Mouse (Mus musculus): ENCODE measurements around the gene Mak. TPM values are rescaled to one million over a fixed set of nuclear protein-coding genes. Genes with fewer than 3 reads are reported as not detected.

Gene Mak
- polyA plus RNA-seq, 1 experiment = 0.13 TPM

DNA sequence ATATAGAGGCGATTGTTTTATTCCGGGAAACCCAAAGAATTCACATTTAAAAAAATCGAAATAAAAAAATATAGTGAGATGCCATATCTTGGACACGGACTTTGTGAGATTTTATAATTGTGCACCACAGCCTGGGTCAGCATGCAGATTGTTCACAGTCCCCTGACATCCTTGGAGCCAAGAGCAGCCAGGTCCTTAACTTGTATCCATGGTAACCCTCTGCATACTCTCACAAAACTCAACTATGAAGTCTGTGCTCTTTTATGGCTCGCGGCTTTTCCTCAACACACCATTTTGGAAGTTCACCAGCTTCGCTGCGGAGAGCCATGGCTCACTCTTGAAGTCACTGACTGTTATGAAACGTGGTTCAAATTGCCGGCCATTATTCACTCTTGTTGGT is 14.7 kb upstream of the Mak start:
- Histone ChIP-seq H3K4me1 (replicated peaks; ENCODE audit: control insufficient read depth, insufficient read depth, low read length) (0 out of 2 replicates have a peak, but pooled peaks cover 4% of the 10 kb centered on the region), H3K4me3 (ENCODE audit: control insufficient read depth, insufficient read depth, low read length) (no peak overlapping the region), H3K36me3 (ENCODE audit: control insufficient read depth, insufficient read depth, low read length) (no peaks in the 10 kb centered on the region), H3K27ac (ENCODE audit: control insufficient read depth, insufficient read depth, low read length) (no peak overlapping the region), H3K27me3 (ENCODE audit: control insufficient read depth, insufficient read depth, low read length) (no peaks in the 10 kb centered on the region; the same call in 1 of the 2 replicates)
- WGBS = 93% methylated on average over 10 of the region's 10 CpGs
- DNase-seq = no peak
- TF ChIP-seq CTCF (IDR thresholded peaks at IDR 0.05; ENCODE audit: borderline replicate concordance, control insufficient read depth, extremely low read depth, insufficient read depth, low read length, poor library complexity) (no peak), POLR2A (IDR thresholded peaks at IDR 0.05; ENCODE audit: control insufficient read depth, extremely low read depth, insufficient read depth, low read length, poor library complexity) (no peak)

DNA sequence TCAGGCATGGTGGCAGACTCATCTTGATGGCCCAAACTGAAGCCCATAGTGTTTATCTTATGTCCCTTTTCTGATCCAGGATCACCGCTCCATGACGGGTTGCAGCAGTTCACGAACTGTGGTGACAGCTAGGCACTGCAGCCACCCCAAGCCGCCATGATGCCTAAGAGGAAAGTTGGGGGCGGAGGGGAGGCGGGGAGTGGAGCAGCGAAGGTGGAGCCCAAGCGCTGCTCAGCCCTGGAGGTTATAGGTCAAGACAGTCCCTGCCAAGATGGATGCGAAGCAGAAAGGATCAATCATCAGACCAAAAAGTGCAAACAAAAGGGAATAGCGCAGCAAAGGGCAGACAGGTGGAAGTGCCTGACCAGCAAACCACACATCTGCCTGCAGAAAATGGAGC is 11.8 kb upstream of the Mak start:
- no peaks in the 10 kb centered on the region for H3K36me3 ChIP-seq (ENCODE audit: control insufficient read depth, insufficient read depth, low read length)
- H3K27me3 ChIP-seq (ENCODE audit: control insufficient read depth, insufficient read depth, low read length) = no peaks in the 10 kb centered on the region
- no peak overlapping the region for H3K27ac ChIP-seq (ENCODE audit: control insufficient read depth, insufficient read depth, low read length)
- no peak for DNase-seq
- H3K4me3 ChIP-seq (ENCODE audit: control insufficient read depth, insufficient read depth, low read length) = no peak overlapping the region
- 65% methylated on average over 10 of the region's 10 CpGs for WGBS
- no peaks in the 10 kb centered on the region for H3K4me1 ChIP-seq (replicated peaks; ENCODE audit: control insufficient read depth, insufficient read depth, low read length)
- TF ChIP-seq POLR2A (IDR thresholded peaks at IDR 0.05; ENCODE audit: control insufficient read depth, extremely low read depth, insufficient read depth, low read length, poor library complexity) (no peak), CTCF (IDR thresholded peaks at IDR 0.05; ENCODE audit: borderline replicate concordance, control insufficient read depth, extremely low read depth, insufficient read depth, low read length, poor library complexity) (no peak)

GRCm38 (mm10) chr13:41088746-41089145 is 9.2 kb upstream of the Mak start:
- Histone ChIP-seq H3K4me1 (replicated peaks; ENCODE audit: control insufficient read depth, insufficient read depth, low read length) (no peaks in the 10 kb centered on the region), H3K4me3 (ENCODE audit: control insufficient read depth, insufficient read depth, low read length) (no peak overlapping the region), H3K27me3 (ENCODE audit: control insufficient read depth, insufficient read depth, low read length) (no peaks in the 10 kb centered on the region), H3K27ac (ENCODE audit: control insufficient read depth, insufficient read depth, low read length) (no peak overlapping the region), H3K36me3 (ENCODE audit: control insufficient read depth, insufficient read depth, low read length) (no peaks in the 10 kb centered on the region)
- no peak for DNase-seq
- TF ChIP-seq POLR2A (IDR thresholded peaks at IDR 0.05; ENCODE audit: control insufficient read depth, extremely low read depth, insufficient read depth, low read length, poor library complexity) (no peak), CTCF (IDR thresholded peaks at IDR 0.05; ENCODE audit: borderline replicate concordance, control insufficient read depth, extremely low read depth, insufficient read depth, low read length, poor library complexity) (no peak)

- 51% methylated on average over 2 of the region's 2 CpGs for WGBS
These were observed 5.6 kb upstream of the Mak start for GRCm38 (mm10) chr13:41085140-41085539.

GRCm38 (mm10) chr13:41084521-41084920 is 5.0 kb upstream of the Mak start:
- Histone ChIP-seq H3K4me3 (ENCODE audit: control insufficient read depth, insufficient read depth, low read length) (no peak overlapping the region), H3K36me3 (ENCODE audit: control insufficient read depth, insufficient read depth, low read length) (no peaks in the 10 kb centered on the region), H3K27me3 (ENCODE audit: control insufficient read depth, insufficient read depth, low read length) (no peaks in the 10 kb centered on the region; the same call in 1 of the 2 replicates), H3K27ac (ENCODE audit: control insufficient read depth, insufficient read depth, low read length) (no peak overlapping the region), H3K4me1 (replicated peaks; ENCODE audit: control insufficient read depth, insufficient read depth, low read length) (peaks cover under 1% of the 10 kb centered on the region)
- TF ChIP-seq POLR2A (IDR thresholded peaks at IDR 0.05; ENCODE audit: control insufficient read depth, extremely low read depth, insufficient read depth, low read length, poor library complexity) = no peak
- no peak for TF ChIP-seq CTCF (IDR thresholded peaks at IDR 0.05; ENCODE audit: borderline replicate concordance, control insufficient read depth, extremely low read depth, insufficient read depth, low read length, poor library complexity)
- 19% methylated on average over 3 of the region's 3 CpGs for WGBS
- DNase-seq = no peak

More at GRCm38 (mm10) chr13:41085140-41085539, 5.6 kb upstream of the Mak start:
- Histone ChIP-seq H3K36me3 (ENCODE audit: control insufficient read depth, insufficient read depth, low read length) (no peaks in the 10 kb centered on the region), H3K27me3 (ENCODE audit: control insufficient read depth, insufficient read depth, low read length) (no peaks in the 10 kb centered on the region; the same call in 1 of the 2 replicates), H3K27ac (ENCODE audit: control insufficient read depth, insufficient read depth, low read length) (no peak overlapping the region), H3K4me1 (replicated peaks; ENCODE audit: control insufficient read depth, insufficient read depth, low read length) (no peaks in the 10 kb centered on the region), H3K4me3 (ENCODE audit: control insufficient read depth, insufficient read depth, low read length) (no peak overlapping the region)
- no peak for DNase-seq
- no peak for TF ChIP-seq POLR2A (IDR thresholded peaks at IDR 0.05; ENCODE audit: control insufficient read depth, extremely low read depth, insufficient read depth, low read length, poor library complexity)
- TF ChIP-seq CTCF (IDR thresholded peaks at IDR 0.05; ENCODE audit: borderline replicate concordance, control insufficient read depth, extremely low read depth, insufficient read depth, low read length, poor library complexity) = no peak

GRCm38 (mm10) chr13:41080700-41081099 is 1.2 kb upstream of the Mak start:
- WGBS = 88% methylated on average over 6 of the region's 6 CpGs
- H3K4me3 ChIP-seq (ENCODE audit: control insufficient read depth, insufficient read depth, low read length) = no peak overlapping the region
- no peak for DNase-seq
- H3K27ac ChIP-seq (ENCODE audit: control insufficient read depth, insufficient read depth, low read length) = no peak overlapping the region
- H3K36me3 ChIP-seq (ENCODE audit: control insufficient read depth, insufficient read depth, low read length) = no peaks in the 10 kb centered on the region
- no peak for TF ChIP-seq POLR2A (IDR thresholded peaks at IDR 0.05; ENCODE audit: control insufficient read depth, extremely low read depth, insufficient read depth, low read length, poor library complexity)
- no peak for TF ChIP-seq CTCF (IDR thresholded peaks at IDR 0.05; ENCODE audit: borderline replicate concordance, control insufficient read depth, extremely low read depth, insufficient read depth, low read length, poor library complexity)
- H3K4me1 ChIP-seq (replicated peaks; ENCODE audit: control insufficient read depth, insufficient read depth, low read length) = peaks cover 3% of the 10 kb centered on the region
- H3K27me3 ChIP-seq (ENCODE audit: control insufficient read depth, insufficient read depth, low read length) = peaks cover 7% of the 10 kb centered on the region; the same call in 1 of the 2 replicates

- Histone ChIP-seq H3K27me3 (ENCODE audit: control insufficient read depth, insufficient read depth, low read length) (peaks cover 7% of the 10 kb centered on the region; the same call in 1 of the 2 replicates), H3K4me3 (ENCODE audit: control insufficient read depth, insufficient read depth, low read length) (no peak overlapping the region), H3K4me1 (replicated peaks; ENCODE audit: control insufficient read depth, insufficient read depth, low read length) (peaks cover 3% of the 10 kb centered on the region), H3K36me3 (ENCODE audit: control insufficient read depth, insufficient read depth, low read length) (no peaks in the 10 kb centered on the region), H3K27ac (ENCODE audit: control insufficient read depth, insufficient read depth, low read length) (no peak overlapping the region)
- no peak for TF ChIP-seq CTCF (IDR thresholded peaks at IDR 0.05; ENCODE audit: borderline replicate concordance, control insufficient read depth, extremely low read depth, insufficient read depth, low read length, poor library complexity)
- 57% methylated on average over 5 of the region's 5 CpGs for WGBS
- DNase-seq = no peak
These were observed 353 bp upstream of the Mak start for GRCm38 (mm10) chr13:41079859-41080258.

Data from thymus, adult 2 months (tissue).